Mouse (Mus musculus) granulocyte monocyte progenitor cell, adult 5-6 weeks (primary cell): Measurements from ENCODE around the gene Runx1. TPM values are rescaled to one million over a fixed set of nuclear protein-coding genes. Genes with fewer than 3 reads are reported as not detected.

Source experiments
- ATAC-seq: replicated peaks from 2 replicates; pipeline ENCODE4 v1.8.0; 2016; ENCODE audit warnings: mild to moderate bottlenecking, moderate TSS enrichment, inconsistent platforms; ENCODE audit not compliant: poor library complexity, severe bottlenecking
- total RNA-seq, 2 experiments: library from RNA; stranded (forward) in 1 of 2; stranded (reverse) in 1 of 2; fragments of 200-712, 200-1000 nt in 1 of 2; fragments of >200 nt in 1 of 2; fragmentation: Nextera tagmentation in 1 of 2; gene quantifications; 2 replicates each; pipeline ENCODE4 v1.2.3; 2014 to 2017

The Runx1 gene
- total RNA-seq, 2 experiments from 2014 or later = 66.4 to 137 TPM

- ATAC-seq = no peak
Measured at GRCm38 (mm10) chr16:92674916-92675450, 151.0 kb downstream of the Runx1 start.

GRCm38 (mm10) chr16:92674121-92674816 lies 151.7 kb downstream of the Runx1 start:
- ATAC-seq = no peak

- no peak for ATAC-seq
Measured at GRCm38 (mm10) chr16:92668807-92669206, 157.1 kb downstream of the Runx1 start.

GRCm38 (mm10) chr16:92661757-92662156 lies 164.2 kb downstream of the Runx1 start:
- ATAC-seq = no peak

GRCm38 (mm10) chr16:92656750-92657149 lies 169.2 kb downstream of the Runx1 start:
- no peak for ATAC-seq

- ATAC-seq = no peak
Measured at GRCm38 (mm10) chr16:92654294-92654950, 171.5 kb downstream of the Runx1 start.

GRCm38 (mm10) chr16:92653816-92654215 lies 172.1 kb downstream of the Runx1 start:
- ATAC-seq = peak; percentile 76

GRCm38 (mm10) chr16:92651256-92651655 lies 174.7 kb downstream of the Runx1 start:
- ATAC-seq = no peak

- ATAC-seq = no peak
Measured at GRCm38 (mm10) chr16:92646153-92646552, 179.8 kb downstream of the Runx1 start.

GRCm38 (mm10) chr16:92645423-92646115 lies 180.4 kb downstream of the Runx1 start:
- ATAC-seq = no peak

GRCm38 (mm10) chr16:92644718-92645422 lies 181.1 kb downstream of the Runx1 start:
- peak; percentile 75 for ATAC-seq

GRCm38 (mm10) chr16:92644315-92644714 lies 181.6 kb downstream of the Runx1 start:
- ATAC-seq = no peak

GRCm38 (mm10) chr16:92642283-92642682 lies 183.7 kb downstream of the Runx1 start:
- no peak for ATAC-seq

GRCm38 (mm10) chr16:92641053-92641452 lies 184.9 kb downstream of the Runx1 start:
- ATAC-seq = peak; percentile 71

GRCm38 (mm10) chr16:92639093-92639492 lies 186.9 kb downstream of the Runx1 start:
- ATAC-seq = peak; percentile 71

GRCm38 (mm10) chr16:92637033-92637432 lies 188.9 kb downstream of the Runx1 start:
- ATAC-seq = no peak

GRCm38 (mm10) chr16:92632115-92632763 lies 193.7 kb downstream of the Runx1 start:
- no peak for ATAC-seq

- ATAC-seq = no peak
Measured at GRCm38 (mm10) chr16:92631637-92632036, 194.3 kb downstream of the Runx1 start.

- no peak for ATAC-seq
Measured at GRCm38 (mm10) chr16:92630950-92631349, 195.0 kb downstream of the Runx1 start.

- no peak for ATAC-seq
Measured at GRCm38 (mm10) chr16:92629829-92630228, 196.1 kb downstream of the Runx1 start.
